Mouse (Mus musculus) CH12.LX (cell line): ENCODE results near the gene Med25. TPM values are rescaled to one million over a fixed set of nuclear protein-coding genes. Genes with fewer than 3 reads are reported as not detected.

ENCODE experiments used
- DNase-seq: peaks from one replicate; pipeline ENCODE4 v3.0.0-alpha.2; 2013; ENCODE audit errors: extremely low read depth
- H3K27ac ChIP-seq: 2 replicates; pipeline ENCODE4 v1.5.1; 2012; ENCODE audit warnings: low read depth, mild to moderate bottlenecking, control low read depth, moderate library complexity; ENCODE audit not compliant: insufficient read depth
- H3K27me3 ChIP-seq: replicated peaks from 2 replicates; pipeline ENCODE3; 2012; ENCODE audit warnings: inconsistent platforms
- H3K36me3 ChIP-seq, 2 experiments: replicated peaks in 1 of 2; 2 replicates each; pipeline versions ENCODE3 to v1.6.1; 2012; ENCODE audit warnings: inconsistent platforms in 1 of 2, low read length in 1 of 2, mild to moderate bottlenecking in 1 of 2, mixed read lengths in 1 of 2, moderate library complexity in 1 of 2; ENCODE audit not compliant: control insufficient read depth in 1 of 2, insufficient read depth in 1 of 2
- H3K4me1 ChIP-seq, 2 experiments: 2 replicates each; pipeline ENCODE4 v1.6.1; 2012; ENCODE audit warnings: inconsistent platforms in 1 of 2, moderate library complexity in 1 of 2; ENCODE audit not compliant: insufficient read depth in 2 of 2, control insufficient read depth in 1 of 2
- H3K4me2 ChIP-seq: 2 replicates; pipeline ENCODE4 v1.6.1; 2012; ENCODE audit warnings: low read depth, mild to moderate bottlenecking, control low read depth; ENCODE audit not compliant: poor library complexity, insufficient read depth, severe bottlenecking
- H3K4me3 ChIP-seq, 3 experiments: fragments of 150-350 bp in 1 of 3; sonication (generic) in 1 of 3; replicated peaks in 1 of 3; 2 replicates each; pipeline versions ENCODE3 to v1.5.1; 2011 to 2012; ENCODE audit warnings: low read depth in 2 of 3, low read length in 2 of 3, mild to moderate bottlenecking in 2 of 3, moderate library complexity in 2 of 3, control low read depth in 1 of 3, improper control_type of control experiment in 1 of 3, inconsistent platforms in 1 of 3, mixed read lengths in 1 of 3; ENCODE audit not compliant: poor library complexity in 1 of 3
- H3K79me2 ChIP-seq: replicated peaks from 2 replicates; pipeline ENCODE4 v1.6.1; 2012; ENCODE audit warnings: mild to moderate bottlenecking, moderate library complexity; ENCODE audit not compliant: control insufficient read depth, poor library complexity, insufficient read depth, severe bottlenecking; ENCODE audit errors: extremely low read depth
- H3K9ac ChIP-seq: 2 replicates; pipeline ENCODE4 v1.6.1; 2012; ENCODE audit warnings: low read depth, mild to moderate bottlenecking, control low read depth, moderate library complexity; ENCODE audit not compliant: insufficient read depth
- H3K9me3 ChIP-seq: replicated peaks from 2 replicates; pipeline ENCODE3; 2012; ENCODE audit warnings: low read length, inconsistent platforms, mixed read lengths
- BHLHE40 ChIP-seq: IDR thresholded peaks from 2 replicates; pipeline ENCODE4 v1.6.1; 2011; ENCODE audit warnings: mild to moderate bottlenecking, low read depth, low read length, improper control_type of control experiment
- CHD1 ChIP-seq: IDR thresholded peaks from 2 replicates; pipeline ENCODE4 v1.6.1; 2012; ENCODE audit warnings: low read depth, low read length, improper control_type of control experiment, inconsistent platforms
- E2F4 ChIP-seq: IDR thresholded peaks from 2 replicates; pipeline ENCODE4 v1.6.1; 2011; ENCODE audit warnings: low read depth, low read length, improper control_type of control experiment; ENCODE audit not compliant: insufficient replicate concordance
- ELF1 ChIP-seq: IDR thresholded peaks from 2 replicates; pipeline ENCODE4 v1.6.1; 2014; ENCODE audit warnings: low read depth, mild to moderate bottlenecking, inconsistent platforms, low read length, improper control_type of control experiment
- EP300 ChIP-seq: IDR thresholded peaks from 2 replicates; pipeline ENCODE4 v1.6.1; 2011; ENCODE audit warnings: low read length, improper control_type of control experiment
- ETS1 ChIP-seq: conservative IDR thresholded peaks from 2 replicates; pipeline ENCODE4 v1.6.1; 2012; ENCODE audit warnings: low read depth, mild to moderate bottlenecking, inconsistent platforms, low read length, improper control_type of control experiment, moderate library complexity
- GABPA ChIP-seq: IDR thresholded peaks from 2 replicates; pipeline ENCODE4 v1.6.1; 2012; ENCODE audit warnings: low read depth, low read length, improper control_type of control experiment, inconsistent platforms; ENCODE audit not compliant: insufficient replicate concordance
- JUN ChIP-seq: IDR thresholded peaks from 2 replicates; pipeline ENCODE4 v1.6.1; 2011; ENCODE audit warnings: low read depth, mild to moderate bottlenecking, low read length, improper control_type of control experiment, moderate library complexity; ENCODE audit not compliant: insufficient read depth
- JUND ChIP-seq: conservative IDR thresholded peaks from 2 replicates; pipeline ENCODE4 v1.6.1; 2011; ENCODE audit warnings: low read depth, low read length, improper control_type of control experiment
- KAT2A ChIP-seq: IDR thresholded peaks from 2 replicates; pipeline ENCODE4 v1.6.1; 2012; ENCODE audit warnings: low read length, improper control_type of control experiment, inconsistent platforms; ENCODE audit not compliant: insufficient replicate concordance
- MAFK ChIP-seq: IDR thresholded peaks from 2 replicates; pipeline ENCODE4 v1.6.1; 2011; ENCODE audit warnings: low read length, improper control_type of control experiment; ENCODE audit not compliant: insufficient replicate concordance
- MAX ChIP-seq: IDR thresholded peaks from 2 replicates; pipeline ENCODE4 v1.6.1; 2011; ENCODE audit warnings: low read length, improper control_type of control experiment
- MAZ ChIP-seq: IDR thresholded peaks from 2 replicates; pipeline ENCODE4 v1.6.1; 2012; ENCODE audit warnings: low read depth, mild to moderate bottlenecking, inconsistent platforms, low read length, improper control_type of control experiment, moderate library complexity
- MYC ChIP-seq: IDR thresholded peaks from 2 replicates; pipeline ENCODE4 v1.6.1; 2011; ENCODE audit warnings: low read depth, mild to moderate bottlenecking, improper control_type of control experiment, low read length
- NELFE ChIP-seq: IDR thresholded peaks from 2 replicates; pipeline ENCODE4 v1.6.1; 2011; ENCODE audit warnings: low read depth, low read length, improper control_type of control experiment
- NRF1 ChIP-seq: IDR thresholded peaks from 2 replicates; pipeline ENCODE4 v1.6.1; 2014; ENCODE audit warnings: low read depth, mild to moderate bottlenecking, inconsistent platforms, low read length, improper control_type of control experiment, moderate library complexity
- PAX5 ChIP-seq: IDR thresholded peaks from 2 replicates; pipeline ENCODE4 v1.6.1; 2012; ENCODE audit warnings: low read length, inconsistent platforms, mixed read lengths
- RAD21 ChIP-seq: IDR thresholded peaks from 2 replicates; pipeline ENCODE4 v1.6.1; 2011; ENCODE audit warnings: low read depth, mild to moderate bottlenecking, low read length, improper control_type of control experiment, moderate library complexity
- RCOR1 ChIP-seq: conservative IDR thresholded peaks from 2 replicates; pipeline ENCODE4 v1.6.1; 2012; ENCODE audit warnings: low read depth, mild to moderate bottlenecking, inconsistent platforms, low read length, improper control_type of control experiment
- TBP ChIP-seq: conservative IDR thresholded peaks from 2 replicates; pipeline ENCODE4 v1.6.1; 2011; ENCODE audit warnings: low read depth, low read length, improper control_type of control experiment
- TCF12 ChIP-seq: IDR thresholded peaks from 2 replicates; pipeline ENCODE4 v1.6.1; 2014; ENCODE audit warnings: low read depth, mild to moderate bottlenecking, inconsistent platforms, low read length, improper control_type of control experiment
- UBTF ChIP-seq: IDR thresholded peaks from 2 replicates; pipeline ENCODE4 v1.6.1; 2012; ENCODE audit warnings: low read depth, mild to moderate bottlenecking, inconsistent platforms, low read length, improper control_type of control experiment, moderate library complexity
- USF1 ChIP-seq: IDR thresholded peaks from 2 replicates; pipeline ENCODE4 v1.6.1; 2014; ENCODE audit warnings: low read depth, mild to moderate bottlenecking, inconsistent platforms, low read length, improper control_type of control experiment
- USF2 ChIP-seq: conservative IDR thresholded peaks from 2 replicates; pipeline ENCODE4 v1.6.1; 2011; ENCODE audit warnings: low read depth, low read length, improper control_type of control experiment
- ZMIZ1 ChIP-seq: IDR thresholded peaks from 2 replicates; pipeline ENCODE4 v1.6.1; 2012; ENCODE audit warnings: low read depth, mild to moderate bottlenecking, inconsistent platforms, low read length, improper control_type of control experiment
- dilution Hi-C: fragments of 300-500 bp; cut with MboI; formaldehyde crosslinking; loops from 2 replicates; pipeline ENCODE4 v1.14.3; 2020; ENCODE audit warnings: low sequenced_read_pairs; ENCODE audit not compliant: extremely low pct_unique_long_range_greater_than_20kb, extremely low pct_ligation_motif_present
- in situ Hi-C: fragments of 300-500 bp; cut with MboI; formaldehyde crosslinking; loops from 3 replicates; pipeline ENCODE4 v1.14.3; 2019; ENCODE audit warnings: low sequenced_read_pairs, low pct_ligation_motif_present, low pct_unique_long_range_greater_than_20kb, mixed read lengths
- polyA plus RNA-seq: library from polyadenylated mRNA; unstranded; fragments of >175 nt; gene quantifications from 2 replicates; pipeline ENCODE4 v1.2.1, GENCODE M21; 2012; ENCODE audit warnings: low read depth; ENCODE audit not compliant: insufficient read length
- total RNA-seq, 2 experiments: library from RNA; depleted of rRNA; stranded (reverse); fragments of 300-350 nt in 1 of 2; fragments of >200 nt in 1 of 2; gene quantifications; 2 replicates each; pipeline ENCODE4 v1.2.3; 2012 to 2014

Gene Med25
- total and polyA plus RNA-seq, 3 experiments, result 18.4 to 67.4 (median 56.7) TPM

DNA sequence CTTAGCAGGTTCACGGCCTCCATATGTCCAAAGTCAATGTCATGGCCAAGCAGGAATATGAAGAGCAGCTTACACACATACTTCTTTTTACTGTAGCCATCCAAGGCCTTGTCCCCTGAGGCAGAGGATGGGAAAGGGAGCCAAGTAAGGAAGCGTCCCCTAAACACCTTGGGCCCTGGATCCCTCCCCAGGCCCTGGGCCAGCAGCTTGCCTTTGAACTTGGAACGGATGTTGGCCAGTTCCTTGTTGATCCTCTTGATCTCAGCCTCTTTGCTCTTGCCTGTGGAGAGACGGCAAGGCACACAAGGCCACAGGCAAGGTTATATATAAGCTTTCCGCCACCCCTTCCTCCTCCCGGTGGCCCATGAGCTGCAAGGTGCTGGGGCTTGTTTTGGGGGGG is 23.7 kb upstream of the Med25 start:
- in situ Hi-C loops, result no loop called here

GRCm38 (mm10) chr7:44915314-44915713 is 22.8 kb upstream of the Med25 start:
- no peak overlapping the region for H3K4me3 ChIP-seq
- H3K9ac ChIP-seq, result no peak overlapping the region
- no peak for DNase-seq
- no peaks in the 10 kb centered on the region for H3K79me2 ChIP-seq
- peaks cover 0 to 3% of the 10 kb centered on the region in 2 experiments; a peak in 1 of 4 replicates for H3K4me1 ChIP-seq
- dilution Hi-C loops (no loop called here), in situ Hi-C loops (no loop called here)
- no peak for TF ChIP-seq PAX5
- TF ChIP-seq EP300, result no peak
- TF ChIP-seq MAZ, result no peak
- no peak for TF ChIP-seq ELF1
- TF ChIP-seq MAX, result no peak
- TF ChIP-seq JUN, result no peak
- no peak for TF ChIP-seq NELFE
- H3K27me3 ChIP-seq, result no peaks in the 10 kb centered on the region
- peaks cover 37 to 89% of the 10 kb centered on the region in 2 experiments for H3K36me3 ChIP-seq
- no peak overlapping the region for H3K4me2 ChIP-seq
- no peak overlapping the region for H3K27ac ChIP-seq
- H3K9me3 ChIP-seq, result no peaks in the 10 kb centered on the region

More for the DNA sequence above, 23.7 kb upstream of the Med25 start:
- Histone ChIP-seq H3K9ac (no peak overlapping the region), H3K4me2 (no peak overlapping the region), H3K27me3 (no peaks in the 10 kb centered on the region), H3K4me1 (peaks cover 0 to 3% of the 10 kb centered on the region in 2 experiments; a peak in 1 of 4 replicates), H3K36me3 (peaks cover 28 to 86% of the 10 kb centered on the region in 2 experiments), H3K4me3 (no peak overlapping the region), H3K9me3 (no peaks in the 10 kb centered on the region), H3K79me2 (no peaks in the 10 kb centered on the region)
- dilution Hi-C loops, result no loop called here
- DNase-seq, result no peak
- TF ChIP-seq JUND, result no peak
- no peak for TF ChIP-seq GABPA
- no peak for TF ChIP-seq MAX
- TF ChIP-seq ZMIZ1, result no peak
- no peak for TF ChIP-seq UBTF
- TF ChIP-seq NRF1, result no peak
- TF ChIP-seq, all 38 proteins: peak for 0
- H3K27ac ChIP-seq, result no peak overlapping the region

GRCm38 (mm10) chr7:44914396-44914795 is 21.9 kb upstream of the Med25 start:
- H3K27me3 ChIP-seq, result no peaks in the 10 kb centered on the region
- no peaks in the 10 kb centered on the region for H3K79me2 ChIP-seq
- no peaks in the 10 kb centered on the region for H3K9me3 ChIP-seq
- peaks cover 45 to 94% of the 10 kb centered on the region in 2 experiments for H3K36me3 ChIP-seq
- no peak overlapping the region for H3K9ac ChIP-seq
- TF ChIP-seq E2F4, result no peak
- no peak for TF ChIP-seq ETS1
- TF ChIP-seq MAFK, result no peak
- TF ChIP-seq GABPA, result no peak
- TF ChIP-seq USF1, result no peak
- no peak for TF ChIP-seq BHLHE40
- TF ChIP-seq ZMIZ1, result no peak
- TF ChIP-seq JUND, result no peak
- TF ChIP-seq JUN, result no peak
- TF ChIP-seq KAT2A, result no peak
- no peak for TF ChIP-seq RCOR1
- TF ChIP-seq RAD21, result no peak
- no peak for TF ChIP-seq MAX
- no peak for TF ChIP-seq TCF12
- TF ChIP-seq MYC, result no peak
- no peak for TF ChIP-seq TBP
- no peak for TF ChIP-seq UBTF
- TF ChIP-seq CHD1, result no peak
- no peak for TF ChIP-seq USF2
- TF ChIP-seq, all 38 proteins: peak for 0
- in situ Hi-C loops, result no loop called here
- Histone ChIP-seq H3K4me2 (no peak overlapping the region), H3K4me3 (no peak overlapping the region), H3K27ac (no peak overlapping the region), H3K4me1 (peaks cover 3 to 8% of the 10 kb centered on the region in 2 experiments; a peak in 3 of 4 replicates)
- dilution Hi-C loops, result no loop called here
- DNase-seq, result no peak
